Mouse (Mus musculus): ENCODE data around the gene Fgfr2.

Fgfr2 gene

DNA sequence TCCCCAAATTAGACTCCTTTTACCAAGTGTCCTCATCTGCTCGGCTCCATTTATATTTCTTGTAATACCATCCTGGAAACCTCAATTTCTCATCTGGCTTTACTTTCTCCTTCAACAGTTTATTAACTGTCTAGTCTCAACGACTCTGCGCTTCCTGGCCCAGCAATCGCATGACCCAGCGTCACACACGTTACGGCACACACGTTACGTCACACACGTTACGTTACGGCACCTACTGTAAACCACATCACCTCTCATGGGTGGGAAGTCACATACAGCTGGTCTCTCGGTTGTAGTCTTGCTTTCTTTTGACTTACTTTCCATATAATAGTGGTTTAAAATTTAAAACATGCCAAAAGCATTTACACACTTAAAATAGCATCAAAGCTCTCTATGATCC lies 1767.0 kb downstream of the Fgfr2 start:
- DNase-seq (ENCODE audit: low read depth): no peak

GRCm38 (mm10) chr7:131345856-131346541 lies 1777.2 kb downstream of the Fgfr2 start:
- no peak for DNase-seq (ENCODE audit: low read depth)

DNA sequence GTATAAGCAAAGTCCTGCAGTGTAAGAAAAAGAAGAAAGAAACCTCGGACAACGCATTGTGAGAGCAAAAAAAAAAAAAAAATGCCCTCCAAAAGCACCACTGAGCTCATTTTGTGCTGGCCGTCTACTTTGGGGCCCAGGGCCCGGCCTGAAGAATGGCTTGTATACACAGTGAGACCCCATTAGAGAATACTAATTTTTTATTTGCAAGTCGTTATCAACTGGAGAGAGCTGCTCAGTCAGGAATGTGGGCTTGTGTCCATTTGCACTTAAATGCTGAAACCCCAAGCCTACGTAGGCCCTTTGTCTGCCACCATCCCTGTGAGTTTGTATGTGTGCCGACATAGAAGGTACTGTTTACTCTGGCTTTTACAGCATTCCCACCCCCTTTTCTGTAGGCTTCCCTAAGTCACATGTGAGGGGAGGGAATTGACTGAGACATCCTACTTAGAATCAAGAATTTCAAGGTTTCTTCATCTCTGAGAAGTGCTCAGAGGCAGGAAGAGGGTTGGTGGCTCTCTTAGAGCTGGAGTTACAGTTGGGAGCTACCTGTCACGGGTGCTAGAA lies 1785.6 kb downstream of the Fgfr2 start:
- DNase-seq (ENCODE audit: low read depth): no peak

- DNase-seq (ENCODE audit: low read depth): no peak
Measured at GRCm38 (mm10) chr7:131333564-131333963, 1789.6 kb downstream of the Fgfr2 start, which contains the start of gene Fam24a. TSS of gene Fam24a (plus strand) at chr7:131333864.

GRCm38 (mm10) chr7:131331688-131332087 lies 1791.5 kb downstream of the Fgfr2 start:
- DNase-seq (ENCODE audit: low read depth): no peak

DNA sequence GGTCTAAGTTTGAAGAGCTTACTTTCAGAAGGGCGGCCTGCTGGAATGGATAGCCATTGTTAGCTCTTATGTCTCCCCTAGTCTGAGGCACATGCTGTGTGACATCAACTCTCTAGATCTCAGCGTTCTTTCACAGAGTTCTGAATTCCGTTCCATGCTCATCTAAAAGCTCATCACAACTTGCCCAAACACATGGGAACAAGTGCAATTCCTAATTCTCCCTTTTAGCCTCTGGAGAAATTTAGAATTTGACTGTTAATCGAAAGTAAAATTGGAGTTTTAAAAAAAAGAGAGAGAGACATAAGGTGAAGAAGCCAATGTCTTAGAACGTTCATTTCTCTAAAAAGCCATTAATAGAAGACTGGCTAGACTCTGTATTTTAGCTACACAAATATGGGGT lies 1793.7 kb downstream of the Fgfr2 start, which contains the start of gene Fam24b:
Gene Fam24b (minus strand): TSS at position 101 of the 400 bp plus-strand sequence.
- DNase-seq (ENCODE audit: low read depth): no peak

DNA sequence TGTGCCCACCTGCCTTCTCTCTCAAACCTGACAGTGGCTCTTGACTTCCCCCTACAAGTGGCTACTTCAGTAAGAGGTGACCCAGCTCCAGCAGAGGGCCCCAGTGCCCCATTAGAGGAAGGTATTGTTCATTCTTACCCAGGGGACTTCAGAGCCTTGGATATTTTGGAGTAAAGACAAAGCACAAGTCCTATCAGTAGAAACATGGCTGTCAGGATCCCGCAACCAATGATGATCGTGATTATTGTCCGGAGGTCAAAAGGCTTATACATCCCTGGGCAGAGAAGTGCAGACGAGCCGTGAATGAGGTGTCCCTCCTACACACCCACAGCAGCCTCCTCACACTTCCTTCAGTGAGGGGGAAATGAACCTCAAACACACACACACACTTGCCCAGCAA lies 1796.1 kb downstream of the Fgfr2 start:
- no peak for DNase-seq (ENCODE audit: low read depth)

- no peak for DNase-seq (ENCODE audit: low read depth)
Measured at GRCm38 (mm10) chr7:131322192-131322591, 1801.0 kb downstream of the Fgfr2 start, which contains the start of gene Cuzd1. TSS of gene Cuzd1 (minus strand) at chr7:131322292.

GRCm38 (mm10) chr7:131318340-131318739 lies 1804.8 kb downstream of the Fgfr2 start:
- no peak for DNase-seq (ENCODE audit: low read depth)

- DNase-seq (ENCODE audit: low read depth): no peak
Measured at GRCm38 (mm10) chr7:131317587-131317986, 1805.6 kb downstream of the Fgfr2 start.

- DNase-seq (ENCODE audit: low read depth): no peak
Measured at GRCm38 (mm10) chr7:131314493-131314892, 1808.7 kb downstream of the Fgfr2 start.

DNA sequence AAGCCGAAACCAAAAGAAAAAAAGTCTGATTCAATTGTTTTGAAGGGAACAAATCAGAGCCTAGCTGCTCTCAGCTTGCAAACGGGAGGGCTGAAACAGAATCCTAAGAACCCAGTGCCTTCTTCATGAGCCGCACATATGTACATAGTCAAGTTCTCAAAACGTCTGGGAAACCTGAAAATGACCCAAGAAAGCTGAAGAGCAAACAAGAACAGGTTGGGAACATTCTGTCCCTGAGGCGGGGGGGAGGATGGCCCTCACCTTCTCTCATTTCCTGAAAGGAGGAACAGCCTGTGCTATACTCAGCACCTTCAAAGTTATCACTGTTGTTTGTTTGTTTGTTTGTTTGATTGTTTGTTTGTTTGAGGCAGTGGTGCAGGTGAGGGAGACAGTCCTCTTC lies 1816.4 kb downstream of the Fgfr2 start:
- DNase-seq (ENCODE audit: low read depth): no peak

- DNase-seq (ENCODE audit: low read depth): no peak
Measured at GRCm38 (mm10) chr7:131303340-131303739, 1819.8 kb downstream of the Fgfr2 start.

DNA sequence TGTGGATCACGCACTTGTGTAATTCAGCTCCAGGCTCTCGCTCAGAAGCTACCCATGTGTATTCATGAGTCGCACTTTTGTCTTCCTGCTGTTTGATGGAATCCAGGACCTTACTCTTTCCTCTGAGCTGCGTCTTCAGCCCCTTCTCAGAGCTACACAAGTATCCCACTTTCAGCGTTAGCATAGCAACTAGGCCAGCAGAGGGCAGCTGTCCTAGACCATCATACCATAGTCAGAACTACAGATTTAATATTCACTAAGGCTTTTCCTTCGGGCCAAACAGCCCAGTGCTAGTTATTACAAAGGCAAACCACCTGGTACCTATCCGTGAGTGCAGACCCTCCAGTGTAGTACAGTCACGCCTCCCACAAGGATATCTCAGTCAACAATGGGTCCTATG lies 1826.0 kb downstream of the Fgfr2 start:
- no peak for DNase-seq (ENCODE audit: low read depth)

DNA sequence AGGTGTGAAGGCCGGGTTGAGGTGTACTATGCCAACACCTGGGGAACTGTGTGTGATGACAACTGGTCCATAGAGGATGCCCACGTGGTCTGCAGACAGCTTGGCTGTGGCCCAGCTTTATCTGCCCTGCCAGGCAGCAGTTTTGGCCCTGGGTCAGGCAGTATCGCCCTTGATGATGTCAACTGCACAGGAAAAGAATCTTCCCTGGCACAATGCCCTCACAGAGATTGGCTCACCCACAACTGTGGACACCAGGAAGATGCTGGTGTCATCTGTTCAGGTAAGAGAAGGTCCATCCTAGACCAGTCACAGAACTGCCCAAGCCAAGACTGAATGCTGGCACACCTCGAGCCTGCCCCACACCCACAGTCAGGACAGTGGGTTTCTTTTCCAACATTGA lies 1857.3 kb downstream of the Fgfr2 start:
- no peak for DNase-seq (ENCODE audit: low read depth)

DNA sequence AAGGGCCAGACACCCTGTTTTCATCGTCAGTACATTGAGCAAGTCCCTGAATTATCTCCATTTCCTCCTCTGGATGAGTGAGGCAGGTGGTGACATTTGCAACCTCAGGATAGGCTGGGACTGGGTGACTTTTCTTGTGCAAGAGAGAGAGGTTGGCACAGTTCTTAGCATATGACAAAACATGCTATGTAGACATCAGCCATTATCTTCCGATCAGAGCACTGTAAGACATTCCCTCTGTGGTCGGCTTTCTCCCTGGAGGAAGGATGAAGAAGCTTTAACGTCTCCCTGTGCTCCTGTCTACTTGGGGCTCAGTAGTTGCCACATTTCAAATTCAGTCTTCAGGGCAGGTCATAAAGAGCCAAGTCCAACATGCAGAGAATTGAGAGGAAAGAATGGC lies 1858.9 kb downstream of the Fgfr2 start:
- DNase-seq (ENCODE audit: low read depth): no peak

GRCm38 (mm10) chr7:131260946-131261345 lies 1862.2 kb downstream of the Fgfr2 start:
- DNase-seq (ENCODE audit: low read depth): no peak

GRCm38 (mm10) chr7:131257309-131257708 lies 1865.8 kb downstream of the Fgfr2 start:
- DNase-seq (ENCODE audit: low read depth): no peak

- no peak for DNase-seq (ENCODE audit: low read depth)
Measured at GRCm38 (mm10) chr7:131256841-131257240, 1866.3 kb downstream of the Fgfr2 start.

DNA sequence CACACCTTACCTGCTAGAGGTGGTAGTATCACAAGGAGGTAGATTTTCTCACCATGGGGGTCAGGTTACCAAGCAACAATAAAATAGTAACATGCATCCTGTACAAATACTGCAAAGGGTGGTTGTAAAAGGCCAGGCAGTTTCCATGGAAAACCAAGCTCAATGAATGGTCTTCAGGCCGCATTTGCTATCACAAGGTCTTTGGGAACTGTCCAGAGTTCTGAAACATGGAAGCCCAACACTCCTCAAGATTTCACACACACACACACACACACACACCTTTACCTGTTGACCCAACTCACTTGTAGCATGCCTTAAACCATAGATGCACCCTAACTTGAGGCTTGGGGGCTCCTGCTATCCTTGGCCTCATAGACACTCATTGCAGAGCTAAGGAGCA lies 1878.2 kb downstream of the Fgfr2 start:
- DNase-seq (ENCODE audit: low read depth): no peak

DNA sequence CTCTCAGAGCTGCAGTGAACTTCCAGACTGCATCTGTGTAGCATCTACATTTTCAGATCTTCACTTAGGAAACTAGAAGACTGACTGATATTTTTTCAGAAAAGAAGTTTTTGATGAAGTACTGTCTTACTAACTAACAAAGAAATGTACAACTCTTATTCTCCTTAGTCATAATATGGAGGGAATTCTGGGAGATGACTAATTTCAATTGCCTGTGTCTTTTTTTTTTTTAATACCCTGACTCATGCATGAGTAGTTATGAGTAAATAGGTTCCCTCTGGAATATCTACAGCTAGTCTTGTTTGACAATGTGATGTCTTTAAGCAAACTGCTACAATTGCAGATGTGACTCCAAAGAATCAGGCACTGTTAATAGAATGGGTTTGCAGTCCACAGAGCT lies 1887.1 kb downstream of the Fgfr2 start:
- peak; percentile 27 for DNase-seq (ENCODE audit: low read depth)

GRCm38 (mm10) chr7:131223086-131223485 lies 1900.1 kb downstream of the Fgfr2 start:
- no peak for DNase-seq (ENCODE audit: low read depth)

DNA sequence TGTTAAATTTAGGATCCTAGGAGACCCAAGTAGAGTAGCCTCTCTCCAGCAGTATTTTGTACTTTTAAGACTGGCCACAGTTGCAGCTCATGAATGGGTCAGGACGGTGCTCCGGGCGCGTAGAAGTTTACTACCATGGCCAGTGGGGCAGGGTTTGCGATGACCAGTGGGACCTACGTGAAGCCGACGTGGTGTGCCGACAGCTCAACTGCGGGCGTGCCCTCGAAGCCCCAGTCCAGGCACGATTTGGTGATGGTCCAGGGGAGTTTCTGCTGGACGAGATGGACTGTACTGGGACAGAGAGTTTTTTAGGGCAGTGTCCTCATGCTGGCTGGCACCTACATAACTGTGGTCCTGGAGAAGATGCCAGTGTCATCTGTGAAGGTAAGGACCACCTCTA lies 1935.2 kb downstream of the Fgfr2 start:
- no peak for DNase-seq (ENCODE audit: low read depth)

- DNase-seq (ENCODE audit: low read depth): no peak
Measured at GRCm38 (mm10) chr7:131187047-131187446, 1936.1 kb downstream of the Fgfr2 start.

All from fibroblast of lung, adult 2 months (primary cell).